ENCODE assay signal across 9 mouse cellular contexts in the genomic region with DNA sequence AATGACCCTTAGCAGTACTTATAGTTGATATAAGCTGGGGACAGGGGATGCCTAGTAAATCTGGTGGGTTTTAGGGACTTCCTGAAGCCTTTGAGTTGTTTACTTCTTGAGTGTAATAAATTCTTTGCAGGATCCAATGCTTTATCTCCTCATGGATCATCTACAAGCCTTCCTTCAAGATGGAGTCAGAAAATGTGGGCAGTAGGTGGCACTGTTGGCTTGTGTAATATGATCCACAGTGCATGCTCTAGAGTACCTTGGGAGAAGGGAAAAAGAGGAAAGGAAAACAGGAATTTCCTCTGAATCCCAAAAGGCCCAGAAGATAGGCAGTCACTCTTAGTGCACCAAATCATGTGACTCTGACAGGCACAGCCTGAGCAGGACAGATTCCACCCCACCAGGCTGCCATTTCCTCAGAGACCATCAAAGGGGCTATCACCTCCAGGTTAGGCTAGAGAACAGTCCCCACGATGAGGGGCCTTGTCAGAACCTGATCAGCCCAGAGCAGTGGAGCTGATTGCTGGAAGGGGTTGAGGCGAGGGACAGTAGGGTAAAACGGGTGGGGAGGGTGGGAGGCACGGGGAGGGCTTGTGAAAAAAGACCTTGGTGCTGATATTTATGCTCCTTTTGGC. TPM values are rescaled to one million over a fixed set of nuclear protein-coding genes. Genes with fewer than 3 reads are reported as not detected.
A peak's percentile ranks its signal among the peaks of the same experiment; 100 is the strongest.
DNase-seq lines count a peak whose midpoint lies in the region; ATAC-seq and TF ChIP-seq lines count a peak whose summit lies in the region.
"Had no signal": no experiment of that assay in that cellular context is flagged by ENCODE, and none has a peak within 500 bp of the region (broad histone marks: within the 10 kb centered on the region; RNA-seq: fewer than 3 reads in every experiment).

No protein-coding gene starts in this region.

- H3K4me3 ChIP-seq in heart, embryonic 10.5 days, result no peak overlapping the region
- H3K4me3 ChIP-seq in forebrain, embryonic 12.5 days (replicated peaks), result no peak overlapping the region
- no peak overlapping the region for H3K4me3 ChIP-seq in kidney, adult 2 months (ENCODE audit: insufficient read depth, low read depth, low read length)
- no peak overlapping the region for H3K4me3 ChIP-seq in limb, embryonic 10.5 days
- no peak overlapping the region for H3K4me3 ChIP-seq in neural tube, embryonic 15.5 days (replicated peaks)

- H3K4me2 ChIP-seq in forebrain, embryonic 12.5 days, result no peak overlapping the region
- no peak overlapping the region for H3K4me2 ChIP-seq in neural tube, embryonic 15.5 days

- H3K9ac ChIP-seq in forebrain, embryonic 12.5 days, result no peak overlapping the region
- no peak overlapping the region for H3K9ac ChIP-seq in neural tube, embryonic 15.5 days (replicated peaks)

- 48% methylated on average over 4 of the region's 4 CpGs for WGBS in heart, embryonic 10.5 days
- WGBS in forebrain, embryonic 12.5 days, result 66% methylated on average over 4 of the region's 4 CpGs
- WGBS in kidney, adult 2 months, result 49% methylated on average over 4 of the region's 4 CpGs
- 59% methylated on average over 4 of the region's 4 CpGs for WGBS in limb, embryonic 10.5 days
- 61% methylated on average over 4 of the region's 4 CpGs for WGBS in neural tube, embryonic 15.5 days

- H3K27ac ChIP-seq in heart, embryonic 10.5 days, result no peak overlapping the region
- H3K27ac ChIP-seq in forebrain, embryonic 12.5 days, result no peak overlapping the region
- H3K27ac ChIP-seq in kidney, adult 2 months (ENCODE audit: insufficient read depth, low read depth, low read length), result no peak overlapping the region
- H3K27ac ChIP-seq in limb, embryonic 10.5 days, result no peak overlapping the region
- H3K27ac ChIP-seq in neural tube, embryonic 15.5 days (replicated peaks), result no peak overlapping the region

- peaks cover 4% of the 10 kb centered on the region for H3K4me1 ChIP-seq in heart, embryonic 10.5 days
- no peaks in the 10 kb centered on the region for H3K4me1 ChIP-seq in forebrain, embryonic 12.5 days
- no peaks in the 10 kb centered on the region for H3K4me1 ChIP-seq in kidney, adult 2 months (ENCODE audit: control insufficient read depth, insufficient read depth, low read length)
- H3K4me1 ChIP-seq in limb, embryonic 10.5 days, result no peaks in the 10 kb centered on the region
- H3K4me1 ChIP-seq in neural tube, embryonic 15.5 days, result no peaks in the 10 kb centered on the region

- no peaks in the 10 kb centered on the region for H3K36me3 ChIP-seq in heart, embryonic 10.5 days
- no peaks in the 10 kb centered on the region for H3K36me3 ChIP-seq in forebrain, embryonic 12.5 days (replicated peaks)
- H3K36me3 ChIP-seq in kidney, adult 2 months (ENCODE audit: control insufficient read depth, insufficient read depth, low read length), result no peaks in the 10 kb centered on the region
- 0 out of 2 replicates have a peak, but pooled peaks cover 2% of the 10 kb centered on the region for H3K36me3 ChIP-seq in limb, embryonic 10.5 days
- H3K36me3 ChIP-seq in neural tube, embryonic 15.5 days, result peaks cover 14% of the 10 kb centered on the region; the same call in 1 of the 2 replicates

- H3K9me3 ChIP-seq in heart, embryonic 10.5 days, result no peaks in the 10 kb centered on the region
- H3K9me3 ChIP-seq in forebrain, embryonic 12.5 days, result no peaks in the 10 kb centered on the region
- no peaks in the 10 kb centered on the region for H3K9me3 ChIP-seq in limb, embryonic 10.5 days (replicated peaks)
- H3K9me3 ChIP-seq in neural tube, embryonic 15.5 days (replicated peaks), result no peaks in the 10 kb centered on the region

- TF ChIP-seq POLR2A in kidney, adult 2 months (IDR thresholded peaks at IDR 0.05; ENCODE audit: low read depth, low read length), result no peak

- ATAC-seq in forebrain, embryonic 12.5 days (ENCODE audit: low FRiP score), result peak; percentile 43; the same call in 1 of the 2 replicates
- peak; percentile 83; the same call in 1 of the 2 replicates for ATAC-seq in neural tube, embryonic 15.5 days (ENCODE audit: low FRiP score)

- no peak for TF ChIP-seq CTCF in kidney, adult 2 months (conservative IDR thresholded peaks at IDR 0.05; ENCODE audit: insufficient read depth, insufficient read length, low read depth, low read length)

- intact Hi-C loops in heart, postnatal 10 days (cut with DNase I), result loop anchor here (5.0 kb wide), 1 partner anchor 869 kb away; no protein-coding TSS in a partner anchor

- DNase-seq in heart, postnatal 10 days, result peak; percentile 38 to 48
- DNase-seq in heart, embryonic 10.5 days (ENCODE audit: low spot score), result no peak
- DNase-seq in adrenal gland, postnatal 36 days, result peak; percentile 66 to 69
- DNase-seq in kidney, adult 2 months, result peak; percentile 66
- peak; percentile 57 for DNase-seq in limb, embryonic 10.5 days (ENCODE audit: low spot score)
- no peak for DNase-seq in spleen, postnatal 4 days (ENCODE audit: low spot score in 2 of 2)

- no peaks in the 10 kb centered on the region for H3K27me3 ChIP-seq in heart, embryonic 10.5 days (ENCODE audit: insufficient read depth, poor library complexity, severe bottlenecking)
- no peaks in the 10 kb centered on the region for H3K27me3 ChIP-seq in forebrain, embryonic 12.5 days
- H3K27me3 ChIP-seq in kidney, adult 2 months (replicated peaks; ENCODE audit: control insufficient read depth, insufficient read depth, low read length), result no peaks in the 10 kb centered on the region
- no peaks in the 10 kb centered on the region for H3K27me3 ChIP-seq in limb, embryonic 10.5 days (ENCODE audit: low read depth, poor library complexity, severe bottlenecking)
- no peaks in the 10 kb centered on the region for H3K27me3 ChIP-seq in neural tube, embryonic 15.5 days (replicated peaks)

RNA-seq across cellular contexts. Expression of a gene that starts 11.3 kb away (rescaled TPM):
- 1 to 10 TPM; 3.3 TPM for total RNA-seq in heart, postnatal 10 days (2021)
- 4.1 and 6.2 TPM in 2 replicates for polyA plus RNA-seq in heart, embryonic 10.5 days (2016; fragmentation: Nextera tagmentation; extraction: Ambion mirVana)
- 1 to 10 TPM; 2.0 to 5.4 TPM for total RNA-seq in adrenal gland, postnatal 36 days (2021)
- 12.7 and 13.4 TPM in 2 replicates for polyA plus RNA-seq in forebrain, embryonic 12.5 days (2016; fragmentation: Nextera tagmentation; extraction: Ambion mirVana)
- polyA plus RNA-seq in kidney, adult 2 months (2012; rRNA removed), result 10.4 and 12.7 TPM in 2 replicates
- 9.0 and 11.8 TPM in 2 replicates for polyA plus RNA-seq in limb, embryonic 10.5 days (2016; fragmentation: Nextera tagmentation; extraction: Ambion mirVana)
- 23.5 and 32.1 TPM in 2 replicates for polyA plus RNA-seq in neural tube, embryonic 15.5 days (2015; fragmentation: Nextera tagmentation; extraction: Ambion mirVana)

RNA-seq across cellular contexts. Expression of a gene that starts 54.2 kb away (rescaled TPM):
- total RNA-seq in heart, postnatal 10 days (2021), result not detected
- not detected in 2 replicates for polyA plus RNA-seq in heart, embryonic 10.5 days (2016; fragmentation: Nextera tagmentation; extraction: Ambion mirVana)
- total RNA-seq in adrenal gland, postnatal 36 days (2021), result not detected
- not detected in 2 replicates for polyA plus RNA-seq in forebrain, embryonic 12.5 days (2016; fragmentation: Nextera tagmentation; extraction: Ambion mirVana)
- polyA plus RNA-seq in kidney, adult 2 months (2012; rRNA removed), result not detected in 2 replicates
- not detected in 2 replicates for polyA plus RNA-seq in limb, embryonic 10.5 days (2016; fragmentation: Nextera tagmentation; extraction: Ambion mirVana)
- polyA plus RNA-seq in neural tube, embryonic 15.5 days (2015; fragmentation: Nextera tagmentation; extraction: Ambion mirVana), result 0.33 and 0.46 TPM in 2 replicates
- total RNA-seq: heart, adult 18-20 months had no signal

Comparison
In these comparisons a context has a peak if more than half of its experiments do, and no peak if none do; other contexts are left out.
1. DNase-seq: peak in heart, postnatal 10 days (2 of 2), adrenal gland, postnatal 36 days (2 of 2), kidney, adult 2 months (single experiment) and limb, embryonic 10.5 days (single experiment); none in heart, embryonic 10.5 days (single experiment) and spleen, postnatal 4 days (0 of 2).